Mouse (Mus musculus): Measurements from ENCODE around the gene Tcf19. TPM values are rescaled to one million over a fixed set of nuclear protein-coding genes. Genes with fewer than 3 reads are reported as not detected.

Tcf19 gene
- 59.0 and 62.2 TPM in 2 replicates for polyA plus RNA-seq (2014; fragmentation: Nextera tagmentation; extraction: Ambion mirVana)

- Histone ChIP-seq H3K4me3 (ENCODE audit: low read depth, low read length) (peak within 1 kb of the TSS; percentile 44), H3K9me3 (replicated peaks; ENCODE audit: control insufficient read depth, low read length) (no peaks in the 10 kb centered on the region), H3K9ac (replicated peaks; ENCODE audit: low read length) (peak within 1 kb of the TSS; percentile 66), H3K36me3 (replicated peaks; ENCODE audit: control insufficient read depth, insufficient read depth, low read depth, low read length) (no peaks in the 10 kb centered on the region; the same call in 1 of the 2 replicates), H3K27ac (replicated peaks; ENCODE audit: low read depth, low read length) (0 out of 2 replicates have a peak within 1 kb of the TSS, but pooled peaks have one; percentile 13), H3K4me2 (ENCODE audit: low read depth, low read length) (peak within 1 kb of the TSS; percentile 82), H3K27me3 (ENCODE audit: control insufficient read depth, insufficient read depth, low read length) (no peaks in the 10 kb centered on the region), H3K4me1 (ENCODE audit: control insufficient read depth, insufficient read depth, low read length) (peaks cover 9% of the 10 kb centered on the region)
- ATAC-seq (replicated peaks; ENCODE audit: insufficient number of reproducible peaks, low FRiP score, low TSS enrichment, low read depth) (peak; percentile 90), DNase-seq (ENCODE audit: low spot score) (peak; percentile 98)
- under 1% methylated on average over 67 of the region's 67 CpGs for WGBS
Observed at GRCm38 (mm10) chr17:35516652-35517500, at the start of gene Tcf19, which contains the start of gene Cchcr1. Tcf19 (minus strand) TSS chr17:35516824. Cchcr1 (plus strand) TSS chr17:35517100.

GRCm38 (mm10) chr17:35558216-35558615 lies 41.6 kb upstream of the Tcf19 start:
- H3K4me2 ChIP-seq (ENCODE audit: low read depth, low read length) = no peak overlapping the region
- H3K36me3 ChIP-seq (replicated peaks; ENCODE audit: control insufficient read depth, insufficient read depth, low read depth, low read length) = no peaks in the 10 kb centered on the region
- no peaks in the 10 kb centered on the region for H3K9me3 ChIP-seq (replicated peaks; ENCODE audit: control insufficient read depth, low read length)
- H3K27me3 ChIP-seq (ENCODE audit: control insufficient read depth, insufficient read depth, low read length) = no peaks in the 10 kb centered on the region
- H3K4me3 ChIP-seq (ENCODE audit: low read depth, low read length) = no peak overlapping the region
- ATAC-seq (replicated peaks; ENCODE audit: insufficient number of reproducible peaks, low FRiP score, low TSS enrichment, low read depth) (no peak), DNase-seq (ENCODE audit: low spot score) (no peak)
- 66% methylated on average over 8 of the region's 8 CpGs for WGBS
- no peaks in the 10 kb centered on the region for H3K4me1 ChIP-seq (ENCODE audit: control insufficient read depth, insufficient read depth, low read length)
- H3K9ac ChIP-seq (replicated peaks; ENCODE audit: low read length) = no peak overlapping the region
- no peak overlapping the region for H3K27ac ChIP-seq (replicated peaks; ENCODE audit: low read depth, low read length)

GRCm38 (mm10) chr17:35557351-35557750 lies 40.7 kb upstream of the Tcf19 start:
- Histone ChIP-seq H3K36me3 (replicated peaks; ENCODE audit: control insufficient read depth, insufficient read depth, low read depth, low read length) (no peaks in the 10 kb centered on the region), H3K4me3 (ENCODE audit: low read depth, low read length) (no peak overlapping the region), H3K9me3 (replicated peaks; ENCODE audit: control insufficient read depth, low read length) (no peaks in the 10 kb centered on the region), H3K9ac (replicated peaks; ENCODE audit: low read length) (no peak overlapping the region), H3K4me1 (ENCODE audit: control insufficient read depth, insufficient read depth, low read length) (no peaks in the 10 kb centered on the region), H3K27me3 (ENCODE audit: control insufficient read depth, insufficient read depth, low read length) (no peaks in the 10 kb centered on the region), H3K27ac (replicated peaks; ENCODE audit: low read depth, low read length) (no peak overlapping the region), H3K4me2 (ENCODE audit: low read depth, low read length) (no peak overlapping the region)
- WGBS = 80% methylated on average over 9 of the region's 9 CpGs
- DNase-seq (ENCODE audit: low spot score) = no peak
- ATAC-seq (replicated peaks; ENCODE audit: insufficient number of reproducible peaks, low FRiP score, low TSS enrichment, low read depth) = no peak

- Histone ChIP-seq H3K27ac (replicated peaks; ENCODE audit: low read depth, low read length) (no peak overlapping the region), H3K27me3 (ENCODE audit: control insufficient read depth, insufficient read depth, low read length) (no peaks in the 10 kb centered on the region), H3K9me3 (replicated peaks; ENCODE audit: control insufficient read depth, low read length) (no peaks in the 10 kb centered on the region), H3K36me3 (replicated peaks; ENCODE audit: control insufficient read depth, insufficient read depth, low read depth, low read length) (no peaks in the 10 kb centered on the region), H3K4me1 (ENCODE audit: control insufficient read depth, insufficient read depth, low read length) (no peaks in the 10 kb centered on the region), H3K4me2 (ENCODE audit: low read depth, low read length) (no peak overlapping the region), H3K4me3 (ENCODE audit: low read depth, low read length) (no peak overlapping the region), H3K9ac (replicated peaks; ENCODE audit: low read length) (no peak overlapping the region)
- 39% methylated on average over 5 of the region's 5 CpGs for WGBS
- DNase-seq (ENCODE audit: low spot score) = peak; percentile 69
- no peak for ATAC-seq (replicated peaks; ENCODE audit: insufficient number of reproducible peaks, low FRiP score, low TSS enrichment, low read depth)
Observed at GRCm38 (mm10) chr17:35556812-35557211, 40.2 kb upstream of the Tcf19 start.

- DNase-seq (ENCODE audit: low spot score) (no peak), ATAC-seq (replicated peaks; ENCODE audit: insufficient number of reproducible peaks, low FRiP score, low TSS enrichment, low read depth) (no peak)
- Histone ChIP-seq H3K4me3 (ENCODE audit: low read depth, low read length) (no peak overlapping the region), H3K27ac (replicated peaks; ENCODE audit: low read depth, low read length) (no peak overlapping the region), H3K4me2 (ENCODE audit: low read depth, low read length) (no peak overlapping the region), H3K27me3 (ENCODE audit: control insufficient read depth, insufficient read depth, low read length) (no peaks in the 10 kb centered on the region), H3K9me3 (replicated peaks; ENCODE audit: control insufficient read depth, low read length) (no peaks in the 10 kb centered on the region), H3K9ac (replicated peaks; ENCODE audit: low read length) (no peak overlapping the region), H3K4me1 (ENCODE audit: control insufficient read depth, insufficient read depth, low read length) (no peaks in the 10 kb centered on the region), H3K36me3 (replicated peaks; ENCODE audit: control insufficient read depth, insufficient read depth, low read depth, low read length) (no peaks in the 10 kb centered on the region)
- WGBS = 84% methylated on average over 13 of the region's 13 CpGs
Observed at GRCm38 (mm10) chr17:35556186-35556765, 39.7 kb upstream of the Tcf19 start.

- Histone ChIP-seq H3K27ac (replicated peaks; ENCODE audit: low read depth, low read length) (no peak overlapping the region), H3K36me3 (replicated peaks; ENCODE audit: control insufficient read depth, insufficient read depth, low read depth, low read length) (no peaks in the 10 kb centered on the region), H3K27me3 (ENCODE audit: control insufficient read depth, insufficient read depth, low read length) (no peaks in the 10 kb centered on the region), H3K9me3 (replicated peaks; ENCODE audit: control insufficient read depth, low read length) (no peaks in the 10 kb centered on the region), H3K4me3 (ENCODE audit: low read depth, low read length) (no peak overlapping the region), H3K4me1 (ENCODE audit: control insufficient read depth, insufficient read depth, low read length) (no peaks in the 10 kb centered on the region), H3K4me2 (ENCODE audit: low read depth, low read length) (no peak overlapping the region), H3K9ac (replicated peaks; ENCODE audit: low read length) (no peak overlapping the region)
- no peak for ATAC-seq (replicated peaks; ENCODE audit: insufficient number of reproducible peaks, low FRiP score, low TSS enrichment, low read depth)
- 93% methylated on average over 18 of the region's 18 CpGs for WGBS
- no peak for DNase-seq (ENCODE audit: low spot score)
Observed at GRCm38 (mm10) chr17:35554761-35555397, 38.3 kb upstream of the Tcf19 start.

GRCm38 (mm10) chr17:35554321-35554720 lies 37.7 kb upstream of the Tcf19 start:
- H3K27ac ChIP-seq (replicated peaks; ENCODE audit: low read depth, low read length) = no peak overlapping the region
- no peak overlapping the region for H3K4me2 ChIP-seq (ENCODE audit: low read depth, low read length)
- 81% methylated on average over 5 of the region's 5 CpGs for WGBS
- ATAC-seq (replicated peaks; ENCODE audit: insufficient number of reproducible peaks, low FRiP score, low TSS enrichment, low read depth) = no peak
- no peaks in the 10 kb centered on the region for H3K9me3 ChIP-seq (replicated peaks; ENCODE audit: control insufficient read depth, low read length)
- H3K4me3 ChIP-seq (ENCODE audit: low read depth, low read length) = no peak overlapping the region
- no peaks in the 10 kb centered on the region for H3K4me1 ChIP-seq (ENCODE audit: control insufficient read depth, insufficient read depth, low read length)
- H3K9ac ChIP-seq (replicated peaks; ENCODE audit: low read length) = no peak overlapping the region
- no peak for DNase-seq (ENCODE audit: low spot score)
- no peaks in the 10 kb centered on the region for H3K36me3 ChIP-seq (replicated peaks; ENCODE audit: control insufficient read depth, insufficient read depth, low read depth, low read length)
- H3K27me3 ChIP-seq (ENCODE audit: control insufficient read depth, insufficient read depth, low read length) = no peaks in the 10 kb centered on the region
